Mouse (Mus musculus) midbrain, postnatal 0 days (tissue): ENCODE measurements at regions not wholly inside any gene's neighbourhood (a gene's known extent, or its start where the extent isn't known, plus 50 kb on each side); places are given as distances from the start of the nearest gene placed in this dataset.

ENCODE experiments used
- ATAC-seq: fragments of 200-750 bp; cut with Nextera tagmentation; 2 replicates; pipeline ENCODE4 v1.8.0; 2017; ENCODE audit warnings: moderate number of reproducible peaks, mild to moderate bottlenecking, moderate TSS enrichment, moderate library complexity; ENCODE audit not compliant: low FRiP score
- DNase-seq: peaks from one replicate; pipeline ENCODE4 v3.0.0-alpha.2; 2015; ENCODE audit warnings: low spot score
- H3K27ac ChIP-seq: fragments of 300-500 bp; sonication (generic); 2 replicates; pipeline ENCODE4 v1.5.1; 2014; ENCODE audit warnings: low read depth, mild to moderate bottlenecking, low read length, mixed read lengths
- H3K27me3 ChIP-seq: fragments of 300-500 bp; sonication (generic); 2 replicates; pipeline ENCODE4 v1.6.1; 2014; ENCODE audit warnings: low read length, control low read depth, mixed read lengths; ENCODE audit not compliant: insufficient read depth
- H3K36me3 ChIP-seq: fragments of 300-500 bp; sonication (generic); 2 replicates; pipeline ENCODE4 v1.6.1; 2014; ENCODE audit warnings: low read length, control low read depth, mixed read lengths; ENCODE audit not compliant: insufficient read depth
- H3K4me1 ChIP-seq: fragments of 300-500 bp; sonication (generic); 2 replicates; pipeline ENCODE4 v1.6.1; 2014; ENCODE audit warnings: mild to moderate bottlenecking, control low read depth, antibody characterized with exemption, low read length, mixed read lengths; ENCODE audit not compliant: insufficient read depth
- H3K4me2 ChIP-seq: fragments of 300-500 bp; sonication (generic); 2 replicates; pipeline ENCODE4 v1.6.1; 2014; ENCODE audit warnings: low read depth, mild to moderate bottlenecking, low read length, mixed read lengths; ENCODE audit not compliant: poor library complexity, severe bottlenecking
- H3K4me3 ChIP-seq: fragments of 300-500 bp; sonication (generic); 2 replicates; pipeline ENCODE4 v1.5.1; 2014; ENCODE audit warnings: low read depth, mild to moderate bottlenecking, low read length, moderate library complexity
- H3K9ac ChIP-seq: fragments of 300-500 bp; sonication (generic); replicated peaks from 2 replicates; pipeline ENCODE4 v1.6.1; 2014; ENCODE audit warnings: mild to moderate bottlenecking, low read length, moderate library complexity, mixed read lengths; ENCODE audit not compliant: poor library complexity, severe bottlenecking
- H3K9me3 ChIP-seq: fragments of 300-500 bp; sonication (generic); 2 replicates; pipeline ENCODE4 v1.6.1; 2016; ENCODE audit warnings: low read length, control low read depth
- CTCF ChIP-seq: IDR thresholded peaks from 2 replicates; pipeline ENCODE4 v1.5.1; 2016; ENCODE audit warnings: antibody characterized with exemption, mild to moderate bottlenecking
- WGBS: fragments of 180-500 bp; shearing (Covaris S2); extraction: QIAGEN DNeasy Blood & Tissue Kit; methylation state at CpG from one replicate; pipeline ENCODE4 v1.1.7; 2014; 5-methylcytosine and 5-hydroxymethylcytosine counted together

- Histone ChIP-seq H3K27ac (no peak overlapping the region), H3K4me2 (no peak overlapping the region), H3K27me3 (no peaks in the 10 kb centered on the region), H3K4me1 (no peaks in the 10 kb centered on the region), H3K9ac (no peak overlapping the region), H3K4me3 (no peak overlapping the region), H3K9me3 (no peaks in the 10 kb centered on the region), H3K36me3 (no peaks in the 10 kb centered on the region)
- TF ChIP-seq CTCF: no peak
- ATAC-seq: no peak
- 78% methylated on average over 2 of the region's 2 CpGs for WGBS
- DNase-seq: no peak
These were observed 371.5 kb upstream of the Nr2f1 start for GRCm38 (mm10) chr13:78571093-78571492.

- ATAC-seq (no peak), DNase-seq (no peak)
- TF ChIP-seq CTCF: no peak
- Histone ChIP-seq H3K4me2 (no peak overlapping the region), H3K27me3 (no peaks in the 10 kb centered on the region), H3K4me3 (no peak overlapping the region), H3K4me1 (no peaks in the 10 kb centered on the region), H3K36me3 (no peaks in the 10 kb centered on the region), H3K27ac (no peak overlapping the region), H3K9me3 (no peaks in the 10 kb centered on the region), H3K9ac (no peak overlapping the region)
- WGBS: 18% methylated on average over 2 of the region's 2 CpGs
These were observed 324.9 kb upstream of the Nr2f1 start for GRCm38 (mm10) chr13:78524446-78524937.

GRCm38 (mm10) chr13:78520771-78521170 is 321.2 kb upstream of the Nr2f1 start:
- Histone ChIP-seq H3K9ac (no peak overlapping the region), H3K27me3 (no peaks in the 10 kb centered on the region), H3K9me3 (no peaks in the 10 kb centered on the region), H3K4me1 (no peaks in the 10 kb centered on the region), H3K4me2 (no peak overlapping the region), H3K36me3 (no peaks in the 10 kb centered on the region), H3K4me3 (no peak overlapping the region), H3K27ac (no peak overlapping the region)
- ATAC-seq (no peak), DNase-seq (no peak)
- no peak for TF ChIP-seq CTCF
- WGBS: 98% methylated on average over 1 of the region's 1 CpGs

- DNase-seq: no peak
- Histone ChIP-seq H3K4me2 (no peak overlapping the region), H3K4me1 (no peaks in the 10 kb centered on the region), H3K4me3 (no peak overlapping the region), H3K36me3 (no peaks in the 10 kb centered on the region), H3K27me3 (no peaks in the 10 kb centered on the region), H3K9ac (no peak overlapping the region), H3K9me3 (no peaks in the 10 kb centered on the region), H3K27ac (no peak overlapping the region)
- 88% methylated on average over 3 of the region's 3 CpGs for WGBS
- no peak for ATAC-seq
- no peak for TF ChIP-seq CTCF
These were observed 320.6 kb upstream of the Nr2f1 start for GRCm38 (mm10) chr13:78520186-78520585.

GRCm38 (mm10) chr13:78500551-78500950 is 301.0 kb upstream of the Nr2f1 start:
- H3K4me2 ChIP-seq: no peak overlapping the region
- no peak overlapping the region for H3K9ac ChIP-seq
- no peaks in the 10 kb centered on the region for H3K4me1 ChIP-seq
- no peaks in the 10 kb centered on the region for H3K27me3 ChIP-seq
- H3K27ac ChIP-seq: no peak overlapping the region
- ATAC-seq (no peak), DNase-seq (no peak)
- no peak overlapping the region for H3K4me3 ChIP-seq
- H3K36me3 ChIP-seq: no peaks in the 10 kb centered on the region
- no peaks in the 10 kb centered on the region for H3K9me3 ChIP-seq
- 80% methylated on average over 7 of the region's 7 CpGs for WGBS
- no peak for TF ChIP-seq CTCF

- Histone ChIP-seq H3K4me2 (no peak overlapping the region), H3K27ac (no peak overlapping the region)
- 84% methylated on average over 2 of the region's 2 CpGs for WGBS
These were observed 284.3 kb upstream of the Nr2f1 start for GRCm38 (mm10) chr13:78483760-78484357.

More at GRCm38 (mm10) chr13:78483760-78484357, 284.3 kb upstream of the Nr2f1 start:
- Histone ChIP-seq H3K4me3 (no peak overlapping the region), H3K36me3 (no peaks in the 10 kb centered on the region), H3K9me3 (0 out of 2 replicates have a peak, but pooled peaks cover 3% of the 10 kb centered on the region), H3K4me1 (no peaks in the 10 kb centered on the region), H3K9ac (no peak overlapping the region), H3K27me3 (no peaks in the 10 kb centered on the region)
- ATAC-seq (no peak), DNase-seq (no peak)
- TF ChIP-seq CTCF: no peak
